Mouse (Mus musculus): ENCODE measurements at regions not wholly inside any gene's neighbourhood (a gene's known extent, or its start where the extent isn't known, plus 50 kb on each side); places are given as distances from the start of the nearest gene placed in this dataset.

DNA sequence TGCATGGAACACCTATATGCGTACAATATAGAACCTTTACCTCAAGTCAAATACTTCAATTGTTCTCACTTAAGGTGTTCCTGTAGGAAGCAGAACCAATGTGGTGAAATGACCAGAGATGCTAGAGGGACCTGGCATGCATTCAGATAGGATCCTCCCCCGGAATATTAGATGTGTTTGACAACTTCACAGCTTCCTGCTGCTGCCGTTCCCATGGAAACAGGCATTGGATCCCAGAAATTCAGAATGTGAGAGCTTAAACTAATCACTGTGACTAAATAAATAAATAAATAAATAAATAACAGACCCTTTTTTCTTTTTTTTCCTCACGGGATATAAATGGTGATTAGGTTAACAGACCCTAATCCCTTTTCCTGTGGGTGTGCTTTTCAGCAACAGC, 401.5 kb upstream of the 5930422O12Rik start:
- Histone ChIP-seq H3K27me3 (ENCODE audit: control insufficient read depth, insufficient read depth, low read length) (no peaks in the 10 kb centered on the region), H3K36me3 (ENCODE audit: control insufficient read depth, insufficient read depth, low read length) (no peaks in the 10 kb centered on the region), H3K4me3 (ENCODE audit: low read depth, low read length) (no peak overlapping the region), H3K4me2 (no peak overlapping the region), H3K4me1 (ENCODE audit: control insufficient read depth, insufficient read depth, low read length) (no peaks in the 10 kb centered on the region; the same call in 1 of the 2 replicates), H3K9ac (ENCODE audit: low read length) (no peak overlapping the region), H3K9me3 (ENCODE audit: control insufficient read depth, low read length) (no peaks in the 10 kb centered on the region), H3K27ac (ENCODE audit: low read depth, low read length) (no peak overlapping the region)
- ATAC-seq (ENCODE audit: low FRiP score) (0 out of 2 replicates have a peak, but pooled peaks have one; percentile 44), DNase-seq (ENCODE audit: low spot score, missing footprints) (no peak)
- 54% methylated on average over 4 of the region's 4 CpGs for WGBS

DNA sequence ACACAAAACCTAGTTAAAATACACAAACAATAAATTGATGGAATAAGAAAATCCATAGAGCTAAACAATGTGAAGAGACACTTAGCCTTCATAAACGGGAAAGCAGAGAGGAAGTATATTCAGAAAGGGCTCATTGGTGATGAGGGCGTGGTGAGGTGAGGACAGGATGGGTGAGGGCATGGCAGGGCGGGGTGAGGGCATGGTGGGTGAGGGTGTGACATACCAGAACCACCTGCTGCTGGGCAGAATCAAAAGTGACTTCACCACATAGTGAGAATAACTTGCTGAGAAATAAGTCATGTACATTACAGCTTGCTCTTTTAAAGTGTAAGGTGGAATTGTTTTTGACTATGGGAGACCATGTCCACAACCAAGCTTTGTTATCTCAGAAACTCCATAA, 399.1 kb upstream of the 5930422O12Rik start:
- 74% methylated on average over 3 of the region's 3 CpGs for WGBS
- Histone ChIP-seq H3K36me3 (ENCODE audit: control insufficient read depth, insufficient read depth, low read length) (no peaks in the 10 kb centered on the region), H3K27me3 (ENCODE audit: control insufficient read depth, insufficient read depth, low read length) (no peaks in the 10 kb centered on the region), H3K4me3 (ENCODE audit: low read depth, low read length) (no peak overlapping the region), H3K9ac (ENCODE audit: low read length) (no peak overlapping the region), H3K4me2 (no peak overlapping the region), H3K27ac (ENCODE audit: low read depth, low read length) (no peak overlapping the region), H3K4me1 (ENCODE audit: control insufficient read depth, insufficient read depth, low read length) (no peaks in the 10 kb centered on the region; the same call in 1 of the 2 replicates), H3K9me3 (ENCODE audit: control insufficient read depth, low read length) (no peaks in the 10 kb centered on the region)
- DNase-seq (ENCODE audit: low spot score, missing footprints): no peak
- ATAC-seq (ENCODE audit: low FRiP score): no peak

DNA sequence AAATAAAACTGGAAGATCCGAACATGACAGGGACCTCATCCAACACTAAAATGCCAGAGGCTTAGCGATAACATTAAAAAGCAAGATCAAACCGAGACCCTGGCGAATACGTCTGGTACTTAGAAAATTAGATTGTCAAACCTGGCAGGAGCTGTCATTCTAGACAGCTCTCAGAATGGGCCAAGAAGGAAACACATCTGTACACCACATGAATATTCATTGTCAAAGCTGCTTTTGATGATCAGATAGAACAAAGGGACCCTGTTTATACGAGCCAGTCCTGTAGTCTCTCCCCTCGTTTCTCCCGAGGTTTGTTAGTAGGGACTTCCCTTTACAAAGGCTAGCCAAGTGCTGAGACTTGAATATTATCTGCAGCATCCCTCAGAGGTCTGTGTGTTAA, 376.5 kb upstream of the 5930422O12Rik start:
- no peak overlapping the region for H3K9ac ChIP-seq (ENCODE audit: low read length)
- WGBS: 71% methylated on average over 8 of the region's 8 CpGs
- H3K4me3 ChIP-seq (ENCODE audit: low read depth, low read length): no peak overlapping the region
- no peak for DNase-seq (ENCODE audit: low spot score, missing footprints)
- no peak overlapping the region for H3K27ac ChIP-seq (ENCODE audit: low read depth, low read length)
- H3K4me2 ChIP-seq: no peak overlapping the region
- H3K4me1 ChIP-seq (ENCODE audit: control insufficient read depth, insufficient read depth, low read length): no peaks in the 10 kb centered on the region
- no peaks in the 10 kb centered on the region for H3K27me3 ChIP-seq (ENCODE audit: control insufficient read depth, insufficient read depth, low read length)
- ATAC-seq (ENCODE audit: low FRiP score): no peak
- no peaks in the 10 kb centered on the region for H3K36me3 ChIP-seq (ENCODE audit: control insufficient read depth, insufficient read depth, low read length)
- peaks cover 7% of the 10 kb centered on the region; the same call in 1 of the 2 replicates for H3K9me3 ChIP-seq (ENCODE audit: control insufficient read depth, low read length)

DNA sequence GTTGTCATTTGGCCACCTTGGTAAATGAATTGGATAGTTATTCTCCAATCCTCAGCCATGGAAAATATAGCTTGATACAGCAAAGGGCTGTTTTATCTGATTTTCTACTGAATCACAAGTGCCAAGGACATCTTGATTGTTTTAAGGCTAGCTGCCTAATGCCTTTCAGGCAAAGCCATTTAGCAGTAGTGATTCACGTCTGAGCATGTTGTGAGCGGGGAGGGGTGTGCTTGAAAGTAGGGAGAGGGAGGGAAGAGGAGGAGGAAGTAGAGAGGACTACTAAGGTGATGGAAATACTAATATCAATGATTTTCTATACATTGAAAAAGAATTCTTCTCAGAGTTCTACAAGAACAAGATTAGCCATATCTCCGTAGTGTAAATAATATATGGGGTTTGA, 362.9 kb upstream of the 5930422O12Rik start:
- Histone ChIP-seq H3K9me3 (ENCODE audit: control insufficient read depth, low read length) (no peaks in the 10 kb centered on the region), H3K9ac (ENCODE audit: low read length) (no peak overlapping the region), H3K27ac (ENCODE audit: low read depth, low read length) (no peak overlapping the region), H3K27me3 (ENCODE audit: control insufficient read depth, insufficient read depth, low read length) (no peaks in the 10 kb centered on the region), H3K36me3 (ENCODE audit: control insufficient read depth, insufficient read depth, low read length) (no peaks in the 10 kb centered on the region), H3K4me2 (no peak overlapping the region), H3K4me1 (ENCODE audit: control insufficient read depth, insufficient read depth, low read length) (no peaks in the 10 kb centered on the region), H3K4me3 (ENCODE audit: low read depth, low read length) (no peak overlapping the region)
- ATAC-seq (ENCODE audit: low FRiP score): no peak
- 92% methylated on average over 3 of the region's 3 CpGs for WGBS
- no peak for DNase-seq (ENCODE audit: low spot score, missing footprints)

DNA sequence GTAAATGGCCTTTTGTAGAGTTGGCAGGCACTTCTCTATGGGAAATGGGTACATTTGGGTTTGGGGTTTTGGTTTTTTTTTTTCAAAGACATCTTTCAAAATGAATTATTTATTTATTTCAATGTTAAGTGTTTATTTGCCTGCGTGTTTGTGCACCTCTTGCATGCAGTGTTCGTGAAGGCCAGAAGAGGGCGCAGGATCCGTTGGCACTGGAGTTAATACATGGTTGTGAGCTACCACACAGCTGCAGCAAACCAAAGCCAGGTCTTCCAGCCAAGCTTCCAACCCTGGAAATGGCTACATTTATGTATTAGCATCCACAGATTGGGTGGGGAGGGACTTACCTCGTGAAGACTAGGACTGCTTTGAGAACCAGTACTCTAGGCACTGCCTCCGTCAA, 362.3 kb upstream of the 5930422O12Rik start:
- Histone ChIP-seq H3K4me2 (no peak overlapping the region), H3K36me3 (ENCODE audit: control insufficient read depth, insufficient read depth, low read length) (no peaks in the 10 kb centered on the region)
- 91% methylated on average over 6 of the region's 6 CpGs for WGBS

DNA sequence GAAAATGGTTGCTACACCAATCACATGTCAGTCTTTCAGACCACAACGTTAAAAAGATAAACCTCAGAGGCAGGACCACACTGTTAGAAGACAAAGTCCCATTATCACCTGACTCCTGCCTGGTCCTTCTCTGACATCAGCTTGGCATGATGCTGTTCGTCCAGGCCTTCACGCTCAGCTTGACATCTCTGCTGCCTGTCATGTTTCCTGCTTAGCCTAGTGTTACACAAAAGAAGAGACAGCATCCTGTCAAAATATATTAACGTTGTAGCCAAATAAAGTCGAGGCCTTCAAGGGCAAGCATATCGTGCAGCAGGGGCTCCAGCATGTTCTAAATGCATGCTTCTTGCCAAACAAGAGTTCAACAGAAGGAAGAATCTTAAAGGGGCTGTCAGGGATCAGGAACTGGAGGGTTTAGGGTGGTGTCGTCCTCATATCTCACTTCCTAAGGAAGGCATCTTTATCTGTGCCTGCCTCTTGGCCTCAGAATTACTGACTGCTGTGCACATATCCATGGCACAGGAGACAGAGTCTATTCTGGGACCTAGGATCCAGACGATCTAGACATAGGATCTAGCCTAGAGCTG, 361.0 kb upstream of the 5930422O12Rik start:
- no peaks in the 10 kb centered on the region for H3K9me3 ChIP-seq (ENCODE audit: control insufficient read depth, low read length)
- no peak overlapping the region for H3K27ac ChIP-seq (ENCODE audit: low read depth, low read length)
- H3K4me1 ChIP-seq (ENCODE audit: control insufficient read depth, insufficient read depth, low read length): no peaks in the 10 kb centered on the region
- H3K4me3 ChIP-seq (ENCODE audit: low read depth, low read length): no peak overlapping the region
- ATAC-seq (ENCODE audit: low FRiP score): no peak
- no peak overlapping the region for H3K4me2 ChIP-seq
- H3K9ac ChIP-seq (ENCODE audit: low read length): no peak overlapping the region
- no peaks in the 10 kb centered on the region for H3K27me3 ChIP-seq (ENCODE audit: control insufficient read depth, insufficient read depth, low read length)
- 71% methylated on average over 8 of the region's 8 CpGs for WGBS
- no peaks in the 10 kb centered on the region for H3K36me3 ChIP-seq (ENCODE audit: control insufficient read depth, insufficient read depth, low read length)
- DNase-seq (ENCODE audit: low spot score, missing footprints): no peak

More for the DNA sequence above, 362.3 kb upstream of the 5930422O12Rik start:
- Histone ChIP-seq H3K4me3 (ENCODE audit: low read depth, low read length) (no peak overlapping the region), H3K27me3 (ENCODE audit: control insufficient read depth, insufficient read depth, low read length) (no peaks in the 10 kb centered on the region), H3K9ac (ENCODE audit: low read length) (no peak overlapping the region), H3K27ac (ENCODE audit: low read depth, low read length) (no peak overlapping the region), H3K9me3 (ENCODE audit: control insufficient read depth, low read length) (no peaks in the 10 kb centered on the region), H3K4me1 (ENCODE audit: control insufficient read depth, insufficient read depth, low read length) (no peaks in the 10 kb centered on the region)
- ATAC-seq (ENCODE audit: low FRiP score) (no peak), DNase-seq (ENCODE audit: low spot score, missing footprints) (no peak)

DNA sequence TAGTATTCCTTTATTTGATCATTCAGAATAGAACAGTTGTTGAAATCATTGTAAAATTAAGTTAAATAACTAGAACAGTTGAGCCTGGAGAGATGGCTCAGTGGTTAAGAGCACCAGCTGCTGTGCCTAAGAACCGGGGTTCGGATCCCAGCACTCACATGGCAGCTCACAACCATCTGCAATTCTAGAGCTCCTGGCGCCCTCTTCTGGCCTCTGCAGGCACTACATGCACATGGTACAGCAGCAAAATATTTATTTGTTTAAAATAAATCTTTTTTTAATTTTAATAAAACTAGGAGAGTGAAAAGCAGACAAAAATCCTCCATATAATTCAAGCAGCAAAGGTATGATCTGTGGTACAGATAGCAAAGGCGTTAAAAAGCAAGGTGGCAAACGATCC, 360.0 kb upstream of the 5930422O12Rik start:
- Histone ChIP-seq H3K4me3 (ENCODE audit: low read depth, low read length) (no peak overlapping the region), H3K36me3 (ENCODE audit: control insufficient read depth, insufficient read depth, low read length) (no peaks in the 10 kb centered on the region), H3K4me1 (ENCODE audit: control insufficient read depth, insufficient read depth, low read length) (no peaks in the 10 kb centered on the region), H3K4me2 (no peak overlapping the region), H3K9ac (ENCODE audit: low read length) (no peak overlapping the region), H3K27ac (ENCODE audit: low read depth, low read length) (no peak overlapping the region), H3K9me3 (ENCODE audit: control insufficient read depth, low read length) (no peaks in the 10 kb centered on the region), H3K27me3 (ENCODE audit: control insufficient read depth, insufficient read depth, low read length) (no peaks in the 10 kb centered on the region)
- no peak for ATAC-seq (ENCODE audit: low FRiP score)
- WGBS: 89% methylated on average over 5 of the region's 5 CpGs
- DNase-seq (ENCODE audit: low spot score, missing footprints): no peak

DNA sequence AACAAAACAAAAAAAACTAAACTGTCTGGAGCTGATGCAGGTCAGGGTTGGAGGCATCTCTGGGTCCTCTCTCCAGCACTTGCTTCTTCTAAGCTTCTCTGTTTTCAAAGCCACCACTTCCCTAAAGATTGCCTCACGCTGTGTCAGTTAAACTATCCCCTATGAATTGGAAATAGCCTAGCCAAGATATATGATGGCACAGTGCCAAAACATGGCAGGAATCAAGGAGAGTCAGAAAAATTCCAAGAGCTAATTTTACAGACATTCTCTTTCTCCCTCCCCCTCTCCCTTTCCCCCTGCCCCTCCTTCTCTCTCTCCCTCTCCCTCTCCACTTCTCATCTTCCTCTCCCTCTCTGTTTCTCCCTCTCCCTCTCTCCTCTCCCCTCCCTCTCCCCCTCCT, 353.3 kb upstream of the 5930422O12Rik start:
- 68% methylated on average over 1 of the region's 1 CpGs for WGBS

DNA sequence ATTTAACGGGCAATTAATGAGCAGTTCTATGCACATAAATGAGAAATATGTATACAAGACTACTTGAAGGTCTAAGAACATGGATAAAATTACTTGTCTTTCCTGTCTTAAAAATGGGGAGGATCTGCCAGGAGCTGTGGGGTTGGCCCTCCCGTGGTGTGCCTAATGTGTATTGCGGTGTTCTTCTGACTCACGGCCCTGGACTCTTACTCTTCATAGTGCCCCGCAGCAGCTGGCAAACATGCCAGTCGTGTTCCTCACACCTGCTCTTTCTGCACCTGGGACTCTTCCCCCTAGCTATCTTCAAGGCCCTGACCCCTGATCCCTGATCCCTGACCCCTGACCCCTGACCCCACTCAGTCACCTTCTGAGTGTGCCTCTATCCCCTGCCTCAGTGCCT, 352.3 kb upstream of the 5930422O12Rik start:
- ATAC-seq (ENCODE audit: low FRiP score) (0 out of 2 replicates have a peak, but pooled peaks have one; percentile 15), DNase-seq (ENCODE audit: low spot score, missing footprints) (no peak)
- no peak overlapping the region for H3K4me2 ChIP-seq
- H3K27ac ChIP-seq (ENCODE audit: low read depth, low read length): no peak overlapping the region
- no peaks in the 10 kb centered on the region for H3K9me3 ChIP-seq (ENCODE audit: control insufficient read depth, low read length)
- H3K36me3 ChIP-seq (ENCODE audit: control insufficient read depth, insufficient read depth, low read length): no peaks in the 10 kb centered on the region
- H3K27me3 ChIP-seq (ENCODE audit: control insufficient read depth, insufficient read depth, low read length): no peaks in the 10 kb centered on the region
- no peak overlapping the region for H3K4me3 ChIP-seq (ENCODE audit: low read depth, low read length)
- H3K9ac ChIP-seq (ENCODE audit: low read length): no peak overlapping the region
- peaks cover 2% of the 10 kb centered on the region; the same call in 1 of the 2 replicates for H3K4me1 ChIP-seq (ENCODE audit: control insufficient read depth, insufficient read depth, low read length)
- 77% methylated on average over 6 of the region's 6 CpGs for WGBS

More for the DNA sequence above, 353.3 kb upstream of the 5930422O12Rik start:
- H3K27ac ChIP-seq (ENCODE audit: low read depth, low read length): no peak overlapping the region
- H3K4me2 ChIP-seq: no peak overlapping the region
- DNase-seq (ENCODE audit: low spot score, missing footprints) (no peak), ATAC-seq (ENCODE audit: low FRiP score) (no peak)
- H3K9ac ChIP-seq (ENCODE audit: low read length): no peak overlapping the region
- no peak overlapping the region for H3K4me3 ChIP-seq (ENCODE audit: low read depth, low read length)
- H3K27me3 ChIP-seq (ENCODE audit: control insufficient read depth, insufficient read depth, low read length): no peaks in the 10 kb centered on the region
- peaks cover 2% of the 10 kb centered on the region; the same call in 1 of the 2 replicates for H3K4me1 ChIP-seq (ENCODE audit: control insufficient read depth, insufficient read depth, low read length)
- H3K36me3 ChIP-seq (ENCODE audit: control insufficient read depth, insufficient read depth, low read length): no peaks in the 10 kb centered on the region
- H3K9me3 ChIP-seq (ENCODE audit: control insufficient read depth, low read length): no peaks in the 10 kb centered on the region

All from midbrain, embryonic 11.5 days (tissue).